Mouse (Mus musculus) T-cell, adult 2 months (primary cell): ENCODE measurements around the gene Taf1.

Experiments
- DNase-seq: peaks from one replicate; pipeline ENCODE4 v3.0.0; 2022; ENCODE audit warnings: low spot score

Taf1 gene

DNA sequence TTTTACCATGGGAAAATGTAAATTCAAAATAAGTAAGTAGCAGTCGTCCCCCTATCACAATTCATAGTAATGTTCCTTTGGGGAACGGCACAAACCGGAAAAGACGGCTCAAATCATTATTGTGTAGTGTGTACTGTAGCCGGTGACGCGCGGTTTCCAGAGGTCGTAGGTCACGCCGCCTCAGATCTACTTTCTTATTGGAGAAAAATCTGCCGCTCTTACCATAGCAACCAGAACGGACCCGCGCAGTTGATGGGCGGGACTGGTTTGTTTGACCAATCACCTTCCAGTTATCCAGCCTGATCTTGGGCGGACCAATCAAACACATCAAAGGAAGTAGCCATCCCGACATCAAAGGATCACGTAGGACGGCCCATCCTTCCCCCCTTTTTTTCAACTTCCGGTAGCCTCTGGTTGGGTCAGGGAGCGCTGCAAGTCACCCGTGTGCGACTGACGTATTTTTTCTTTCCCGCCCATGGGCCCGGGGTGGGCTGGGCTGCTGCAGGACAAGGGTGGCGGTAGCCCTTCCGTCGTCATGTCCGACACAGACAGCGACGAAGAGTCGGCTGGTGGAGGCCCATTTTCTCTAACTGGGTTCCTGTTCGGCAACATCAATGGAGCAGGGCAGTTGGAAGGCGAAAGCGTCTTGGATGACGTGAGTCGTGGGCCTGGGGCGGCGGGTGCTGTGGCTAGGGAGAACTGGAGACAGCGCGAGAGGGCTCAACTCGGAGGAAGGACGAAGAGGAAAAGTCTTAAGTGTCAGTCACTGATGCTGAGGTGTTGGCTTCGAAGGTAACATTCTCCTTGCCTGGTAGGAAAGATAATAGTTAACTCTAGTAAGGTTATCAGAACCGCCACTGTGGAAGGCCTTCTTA is at the start of gene Taf1:
TSS of gene Taf1 (plus strand) at position 388 of the 875 bp plus-strand sequence.
- DNase-seq = peak; percentile 94

DNA sequence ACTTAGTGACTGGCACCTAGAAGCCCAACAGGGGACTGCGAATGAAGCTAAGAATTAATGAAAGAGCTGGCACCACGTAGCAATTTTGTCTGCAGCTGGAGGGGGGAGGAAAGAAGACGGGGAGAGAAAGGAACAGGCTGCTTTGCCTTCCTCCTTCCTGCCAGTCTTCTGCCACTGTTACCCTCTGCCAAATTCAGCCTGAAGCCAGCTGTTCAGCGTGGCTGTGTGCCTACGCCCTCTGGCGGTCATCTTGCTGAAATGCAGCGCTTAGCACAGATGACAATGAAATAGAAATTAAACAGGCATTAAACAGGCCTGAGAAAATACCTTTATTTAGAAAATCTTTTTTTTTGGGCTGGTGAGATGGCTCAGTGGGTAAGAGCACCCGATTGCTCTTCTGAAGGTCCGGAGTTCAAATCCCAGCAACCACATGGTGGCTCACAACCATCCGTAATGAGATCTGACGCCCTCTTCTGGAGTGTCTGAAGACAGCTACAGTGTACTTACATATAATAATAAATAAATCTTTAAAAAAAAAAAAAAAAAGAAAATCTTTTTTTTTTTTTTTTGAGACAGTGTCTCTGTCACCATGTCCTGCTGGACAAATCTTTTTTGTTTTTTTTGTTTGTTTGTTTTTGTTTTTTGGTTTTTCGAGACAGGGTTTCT is 45.9 kb upstream of the Taf1 start:
- peak; percentile 38 for DNase-seq

DNA sequence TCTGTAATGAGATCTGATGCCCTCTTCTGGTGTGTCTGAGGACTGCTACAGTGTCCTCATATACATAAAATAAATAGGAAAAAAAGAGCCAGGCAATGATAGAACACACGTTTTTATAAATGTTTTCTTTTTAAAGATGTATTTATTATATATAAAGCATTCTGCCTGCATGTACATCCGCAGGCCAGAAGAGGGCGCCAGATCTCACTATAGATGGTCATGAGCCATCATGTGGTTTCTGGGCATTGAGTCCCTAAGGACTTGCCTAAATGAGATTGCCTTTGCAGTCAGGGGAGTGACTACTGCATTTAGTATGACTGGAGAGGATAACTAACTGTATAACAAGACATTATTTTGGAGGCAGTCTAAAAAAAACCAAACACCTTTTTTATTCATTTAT is 27.9 kb upstream of the Taf1 start:
- peak; percentile 27 for DNase-seq

DNA sequence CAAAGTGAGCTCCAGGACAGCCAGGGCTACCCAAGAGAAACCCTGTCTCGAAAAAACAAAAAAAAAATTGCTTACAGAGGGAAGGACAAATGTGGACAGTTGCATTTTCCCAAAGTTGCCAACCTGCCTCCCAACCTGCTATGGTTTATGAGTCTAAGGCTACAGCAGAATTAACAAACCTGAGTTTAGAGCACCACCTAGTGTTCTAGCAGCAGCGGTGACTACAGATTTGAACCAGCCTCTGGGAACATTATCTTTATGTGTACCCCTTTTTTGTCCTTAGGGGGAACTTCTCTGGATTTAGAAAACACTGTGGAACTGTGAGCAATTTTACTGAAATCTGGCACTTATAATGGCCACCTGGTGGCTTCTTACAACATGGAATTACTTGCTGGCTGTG is 16.8 kb upstream of the Taf1 start:
- DNase-seq = no peak

DNA sequence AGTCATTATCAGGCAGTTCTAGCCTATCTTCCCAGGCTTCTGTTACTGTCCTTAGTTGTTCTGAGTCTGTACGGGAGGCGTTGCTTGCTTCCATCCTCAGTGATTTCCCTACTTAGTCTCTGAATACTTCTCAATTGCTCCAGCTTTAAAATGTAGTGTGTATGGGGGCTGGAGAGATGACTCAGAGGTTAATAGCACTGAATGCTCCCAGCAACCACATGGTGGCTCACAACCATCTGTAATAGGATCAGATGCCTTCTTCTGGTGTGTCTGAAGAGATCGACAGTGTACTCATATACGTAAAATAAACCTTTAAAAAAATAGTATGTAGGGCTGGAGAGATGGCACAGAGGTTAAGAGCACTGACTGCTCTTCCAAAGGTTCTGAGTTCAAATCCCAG is 14.5 kb upstream of the Taf1 start:
- DNase-seq = no peak

DNA sequence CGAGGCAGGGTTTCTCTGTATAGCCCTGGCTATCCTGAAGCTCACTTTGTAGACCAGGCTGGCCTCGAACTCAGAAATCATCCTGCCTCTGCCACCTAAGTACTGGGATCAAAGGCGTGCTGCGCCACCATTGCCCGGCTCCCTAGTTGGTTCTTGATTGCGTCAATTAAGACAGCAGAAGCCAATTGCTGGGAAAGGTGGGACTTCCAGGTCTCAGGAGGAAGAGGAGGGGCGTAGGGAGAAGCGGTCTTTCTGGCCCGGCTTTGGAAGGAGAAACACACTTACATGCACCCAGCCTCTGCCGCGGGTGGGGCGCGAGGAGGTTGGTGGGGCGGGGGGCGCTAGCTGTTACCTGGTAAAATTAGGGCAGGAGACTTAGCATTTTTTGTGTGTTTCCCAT is 10.5 kb upstream of the Taf1 start:
- DNase-seq = peak; percentile 2

DNA sequence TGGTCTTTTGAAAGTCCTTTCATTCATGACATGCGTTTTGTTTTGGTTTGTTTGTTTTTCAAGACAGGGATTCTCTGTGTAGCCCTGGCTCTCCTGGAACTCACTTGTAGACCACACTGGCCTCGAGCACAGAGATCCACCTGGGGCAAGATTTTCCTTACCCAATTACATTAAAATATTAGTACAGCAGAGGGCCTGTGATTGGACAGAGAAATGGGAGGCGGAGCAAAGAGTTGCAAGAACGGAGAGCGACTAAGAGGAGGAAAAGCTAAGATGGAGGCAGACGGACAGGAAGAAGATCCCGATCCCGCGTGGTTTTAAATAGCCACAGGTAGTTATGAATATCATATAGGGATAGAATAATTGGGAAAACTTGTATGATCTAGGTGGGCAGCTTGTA is 5.2 kb upstream of the Taf1 start:
- DNase-seq = peak; percentile 18

DNA sequence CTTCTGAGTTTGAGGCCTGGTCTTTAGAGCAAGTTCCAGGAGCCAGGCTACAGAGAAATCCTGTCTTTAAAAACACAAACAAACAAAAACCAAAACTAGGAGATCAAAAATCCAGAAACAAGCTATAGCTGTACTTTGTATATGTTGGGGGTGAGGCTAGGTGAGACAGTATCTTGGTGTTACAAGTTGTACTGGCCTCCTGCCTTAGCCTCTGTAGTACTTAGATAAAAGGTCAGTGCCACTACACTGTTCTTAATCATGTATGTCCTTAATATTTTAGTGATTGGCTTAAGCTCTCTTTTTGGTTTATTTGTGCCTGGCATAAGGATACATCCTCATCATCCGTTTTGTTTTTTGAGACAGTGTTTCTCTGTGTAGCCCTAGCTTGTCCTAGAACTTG is 52.9 kb downstream of the Taf1 start:
- no peak for DNase-seq

DNA sequence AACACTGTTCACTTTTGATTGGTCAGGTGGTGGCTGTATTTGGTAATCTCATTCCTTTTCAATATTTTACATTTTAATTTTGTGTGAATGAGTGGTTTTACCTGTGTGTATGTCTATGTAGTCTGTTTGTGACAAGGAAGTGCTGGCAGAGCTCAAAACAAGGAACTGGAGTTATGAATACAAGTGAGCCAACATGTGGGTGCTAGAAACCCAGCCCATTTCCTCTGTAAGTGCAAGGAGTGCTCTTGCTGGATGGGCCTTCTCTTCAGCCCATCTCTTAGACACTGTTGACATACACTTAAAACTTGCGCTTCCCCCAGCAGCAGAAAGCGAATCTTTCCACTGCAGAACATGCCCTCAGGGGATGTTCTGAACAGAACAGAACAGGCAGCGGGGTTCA is 83.6 kb downstream of the Taf1 start:
- DNase-seq = no peak

DNA sequence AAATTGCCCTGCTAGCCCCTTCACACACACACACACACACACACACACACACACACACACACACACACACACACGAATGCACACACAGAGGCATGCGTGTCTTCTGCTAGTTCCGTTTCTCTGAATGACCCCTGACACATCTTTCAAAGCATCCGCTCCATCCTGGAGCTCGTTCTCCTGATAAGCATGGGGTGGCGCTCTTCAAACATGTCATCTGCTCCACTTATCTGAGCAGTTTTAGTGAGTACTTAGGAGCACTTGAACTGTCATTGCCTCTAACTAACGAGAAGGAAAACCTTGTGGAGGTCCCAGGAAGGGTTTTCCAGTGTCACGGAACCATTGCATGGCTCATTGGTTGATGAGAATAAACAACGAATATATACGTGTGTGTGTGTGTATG is 85.4 kb downstream of the Taf1 start:
- no peak for DNase-seq

DNA sequence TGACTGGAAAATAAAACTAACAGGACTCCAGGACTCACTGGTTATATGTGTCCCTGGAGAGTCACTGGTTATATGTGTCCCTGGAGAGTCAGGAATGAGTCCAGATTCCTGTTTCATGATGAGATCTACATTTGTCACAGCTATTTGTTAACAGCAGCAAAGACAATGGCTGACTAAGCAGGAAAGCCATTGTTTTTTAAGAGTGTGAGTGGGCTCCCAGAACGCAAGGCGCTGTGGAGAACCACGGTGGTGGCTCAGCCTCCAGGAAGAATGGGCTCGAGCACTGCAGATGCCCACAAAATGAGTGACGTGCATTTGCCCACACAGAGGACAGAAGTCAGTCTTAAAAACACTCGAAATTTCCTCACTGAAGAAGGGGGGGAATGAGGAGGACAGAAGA is 87.8 kb downstream of the Taf1 start:
- no peak for DNase-seq

DNA sequence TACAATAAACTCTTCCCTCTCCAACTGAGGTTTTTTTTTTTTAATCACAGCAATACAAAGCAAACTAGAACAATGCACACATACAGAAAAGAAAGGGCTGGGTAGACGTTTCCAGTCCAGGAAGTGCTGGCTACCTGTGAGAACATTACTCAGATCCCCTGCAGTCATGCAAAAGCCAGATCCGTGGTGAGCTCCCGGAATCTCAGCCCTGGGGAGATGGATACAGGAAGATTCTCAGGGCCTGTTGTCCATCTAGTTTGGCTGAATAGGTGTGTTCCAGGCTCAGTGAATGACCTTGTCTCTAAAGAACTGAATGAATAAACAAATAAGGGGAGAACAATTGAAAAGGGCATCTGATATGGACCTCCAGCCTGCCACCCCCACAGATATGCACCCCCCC is 90.0 kb downstream of the Taf1 start:
- DNase-seq = no peak

DNA sequence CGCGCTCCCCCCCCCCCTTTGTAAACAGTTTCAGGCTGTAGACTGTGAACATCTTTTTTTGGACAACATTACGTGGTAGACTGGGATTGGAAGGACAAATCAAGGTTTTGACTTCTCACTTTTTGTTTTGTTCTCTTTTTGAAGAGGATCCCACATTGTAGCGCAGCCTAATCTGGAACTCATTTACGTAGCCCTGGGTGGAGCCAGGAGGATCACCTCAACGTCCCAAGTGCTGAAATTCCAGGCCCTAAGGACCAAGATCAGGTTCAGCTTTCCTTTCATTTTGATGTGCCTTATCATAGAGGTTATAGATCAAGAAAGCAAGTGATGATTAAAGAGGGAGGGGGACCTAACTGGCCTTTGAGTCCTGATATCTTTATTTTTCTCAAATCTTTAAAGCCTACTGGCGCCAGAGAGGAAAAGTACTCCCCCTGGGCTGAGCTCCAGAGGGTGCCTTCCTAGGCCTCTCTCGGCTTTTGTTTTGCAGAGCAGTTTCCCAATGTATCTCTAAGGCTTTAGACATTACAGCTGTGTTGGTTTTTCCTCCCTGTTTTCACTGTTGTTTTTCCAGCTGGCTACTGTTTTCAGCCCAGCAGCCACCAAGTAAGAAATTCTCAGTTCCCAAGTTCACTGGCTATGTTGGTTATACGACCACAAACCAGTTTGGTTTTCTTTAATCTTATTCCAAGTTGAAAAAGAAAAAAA is 104.4 kb downstream of the Taf1 start:
- no peak for DNase-seq

DNA sequence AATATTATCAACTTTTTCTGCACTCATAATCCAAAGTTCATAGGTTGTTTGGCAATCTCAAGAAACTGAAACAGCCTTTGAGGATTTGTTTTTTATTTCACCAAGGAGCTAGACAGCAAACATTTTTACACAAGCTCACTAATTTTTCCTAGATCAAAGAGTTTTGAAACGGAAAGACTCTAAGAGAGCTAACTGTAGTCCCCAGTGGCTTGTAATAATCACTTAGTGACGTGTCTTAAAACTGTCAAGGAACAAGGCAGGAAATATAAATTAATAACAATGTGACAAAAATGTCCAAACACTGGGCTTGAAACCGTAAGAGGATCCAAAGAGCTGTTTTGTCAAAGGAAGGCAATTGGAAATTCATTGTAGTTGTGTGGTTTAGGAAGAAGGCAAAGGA is 106.3 kb downstream of the Taf1 start:
- DNase-seq = peak; percentile 7

DNA sequence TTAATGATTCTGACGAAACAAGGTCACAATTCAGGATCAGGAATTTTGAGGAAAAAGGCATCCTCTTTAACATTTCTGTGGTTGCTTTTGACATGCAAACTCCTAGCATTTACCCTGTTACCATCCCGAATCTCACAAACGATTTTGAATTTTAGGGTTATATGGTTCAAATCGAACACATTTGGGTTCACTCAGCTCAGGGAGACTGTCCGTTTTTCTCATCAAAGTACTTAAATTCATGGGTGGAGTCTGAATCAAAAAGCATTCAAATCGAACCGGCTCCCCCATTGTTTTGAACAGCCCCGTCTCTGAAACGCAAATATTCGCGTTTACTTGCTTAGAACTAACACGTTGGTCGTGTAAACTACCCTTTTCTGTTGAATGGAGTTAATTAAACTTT is 106.8 kb downstream of the Taf1 start:
- DNase-seq = no peak

DNA sequence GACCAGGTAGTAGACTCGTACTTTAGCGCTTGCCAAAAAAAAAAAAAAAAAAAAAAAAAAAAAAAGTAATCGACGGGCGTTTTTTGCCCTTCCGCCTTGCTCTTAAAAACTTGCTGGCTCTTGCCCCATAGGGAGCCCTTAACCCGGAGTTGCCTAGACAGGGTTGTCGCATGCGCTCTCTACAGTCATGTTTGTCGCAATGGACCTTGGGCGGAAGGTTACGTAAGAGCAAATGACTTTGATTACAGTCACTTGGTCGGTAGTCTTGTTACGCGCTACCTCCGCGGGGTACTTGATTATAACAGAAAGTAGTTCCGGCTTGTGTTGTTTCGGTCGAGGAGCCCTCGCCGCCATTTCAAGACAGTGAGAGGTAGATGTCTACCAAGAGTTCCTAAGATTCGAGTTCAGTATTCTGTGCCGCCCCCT is 107.2 kb downstream of the Taf1 start, which contains the start of gene Ogt:
TSS of gene Ogt (plus strand) at position 320 of the 426 bp plus-strand sequence.
- DNase-seq = peak; percentile 92

DNA sequence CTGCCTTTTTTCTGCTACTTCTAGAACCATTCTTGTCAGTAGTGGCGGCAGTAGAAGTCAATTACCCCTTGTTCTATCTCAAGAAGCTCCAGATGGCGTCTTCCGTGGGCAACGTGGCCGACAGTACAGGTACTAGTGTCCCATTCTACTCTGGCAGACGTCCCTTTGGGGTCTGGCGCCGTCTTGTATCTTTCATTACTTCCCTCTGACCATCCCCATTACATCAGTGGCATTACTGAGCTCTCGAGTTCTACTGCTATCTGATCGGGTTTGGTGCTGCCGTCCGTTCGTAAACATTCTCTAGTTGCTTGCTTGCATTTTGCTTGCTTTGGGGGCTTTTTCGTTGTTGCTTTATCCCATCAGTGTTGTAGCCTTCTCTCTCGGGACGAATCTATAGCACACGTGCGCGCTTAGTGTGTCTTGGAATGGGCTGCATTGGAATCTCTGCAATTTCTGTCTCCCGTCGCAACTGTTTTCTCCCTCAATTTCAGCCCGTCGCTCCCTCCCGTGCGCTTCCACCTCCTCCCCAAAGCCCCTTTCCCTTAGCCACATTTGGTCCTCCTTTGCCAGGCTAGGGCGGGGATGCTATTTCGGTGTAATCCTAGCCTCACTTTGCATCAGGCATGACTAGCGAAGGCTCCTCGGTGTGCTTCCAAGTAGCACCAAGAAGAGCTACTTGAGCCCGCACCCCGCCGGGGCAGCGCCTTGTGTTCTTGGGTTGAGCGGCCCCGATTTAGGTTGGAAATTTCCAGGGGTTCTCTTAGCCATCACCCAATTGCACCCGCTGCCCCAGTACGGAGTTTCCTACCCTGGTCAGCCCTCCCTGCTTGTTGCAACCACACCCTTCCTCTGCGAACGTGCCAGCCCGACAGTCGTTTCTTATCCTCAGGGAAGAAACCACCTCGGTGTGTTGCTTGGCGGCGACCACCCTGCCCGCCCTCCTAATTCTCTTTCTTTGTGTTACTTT is 107.9 kb downstream of the Taf1 start:
- DNase-seq = peak; percentile 11

DNA sequence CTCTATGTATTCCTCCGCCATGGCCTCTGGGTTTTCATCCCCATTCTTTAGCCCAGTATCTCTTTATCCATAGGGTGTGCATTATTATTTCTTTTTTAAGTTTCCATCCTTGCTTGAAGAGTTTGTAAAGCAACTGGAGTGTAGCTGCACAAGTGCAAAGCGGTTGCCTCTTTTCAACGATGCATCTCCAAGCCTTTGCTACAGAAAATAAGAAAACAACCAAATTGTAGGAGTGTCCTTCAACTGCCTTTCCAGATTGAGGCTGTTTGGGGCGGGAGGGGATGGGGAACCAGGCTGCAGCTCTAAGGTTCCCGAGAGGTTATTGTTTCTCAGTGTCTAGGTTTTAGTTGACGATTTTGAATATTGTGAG is 108.6 kb downstream of the Taf1 start:
- no peak for DNase-seq

DNA sequence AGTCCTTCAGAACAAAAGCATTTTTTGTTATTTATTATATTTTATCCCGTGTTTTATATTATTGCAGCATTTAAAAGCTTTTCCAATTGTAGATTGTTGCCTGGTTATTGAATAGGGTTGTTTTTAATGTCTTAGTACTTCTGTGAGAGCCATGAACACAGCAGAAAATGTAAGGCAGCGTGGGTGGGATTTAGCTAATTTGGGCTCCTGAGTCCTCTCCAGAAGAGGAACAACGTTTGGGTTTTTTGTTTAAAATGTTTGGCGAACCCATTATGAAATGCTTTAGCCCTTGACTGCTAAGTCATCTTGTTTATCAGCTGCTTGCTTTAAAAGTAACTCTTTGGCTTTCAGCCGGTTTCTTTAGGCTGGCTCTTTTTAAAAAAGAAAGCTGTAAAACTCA is 109.6 kb downstream of the Taf1 start:
- DNase-seq = no peak

DNA sequence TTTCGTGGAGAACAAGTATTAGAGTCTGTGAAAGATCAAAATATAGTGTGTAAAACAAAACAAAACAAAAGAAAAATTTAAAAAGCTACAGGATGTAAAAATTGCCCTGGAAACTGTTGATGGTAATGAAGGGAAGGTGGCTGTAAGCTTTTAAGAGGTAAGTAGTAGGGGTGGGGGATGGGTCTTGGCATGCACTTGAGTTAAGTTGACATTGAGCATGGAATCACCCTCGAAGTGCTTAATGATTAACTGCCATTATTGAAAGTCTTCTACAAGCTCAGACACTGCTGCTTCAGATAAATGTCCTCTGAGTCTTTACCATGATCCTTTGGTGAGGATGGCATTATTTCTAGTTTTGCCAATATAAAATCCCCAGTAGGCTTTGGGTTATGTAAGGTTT is 112.8 kb downstream of the Taf1 start:
- DNase-seq = no peak

DNA sequence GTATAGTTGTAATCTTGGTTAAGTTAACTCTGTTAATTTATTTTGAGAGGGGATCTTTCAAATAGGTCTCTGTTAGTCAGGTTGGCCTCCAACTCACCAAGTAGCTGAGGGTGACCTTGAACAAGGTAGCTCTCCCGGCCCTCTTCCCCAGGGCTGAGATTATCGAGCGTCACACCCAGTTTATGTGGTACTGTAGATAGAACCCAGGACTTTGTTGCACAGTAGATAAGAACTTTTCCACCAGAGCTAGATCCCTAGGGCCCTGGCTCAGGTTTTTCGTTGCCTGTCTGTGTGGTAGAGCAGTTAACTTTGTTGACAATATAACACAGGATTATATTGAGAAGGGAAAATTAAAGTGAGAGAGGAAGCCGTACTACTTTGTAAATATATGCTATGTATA is 114.1 kb downstream of the Taf1 start:
- no peak for DNase-seq
